Mouse (Mus musculus): ENCODE results near the gene Mfrp.

DNA sequence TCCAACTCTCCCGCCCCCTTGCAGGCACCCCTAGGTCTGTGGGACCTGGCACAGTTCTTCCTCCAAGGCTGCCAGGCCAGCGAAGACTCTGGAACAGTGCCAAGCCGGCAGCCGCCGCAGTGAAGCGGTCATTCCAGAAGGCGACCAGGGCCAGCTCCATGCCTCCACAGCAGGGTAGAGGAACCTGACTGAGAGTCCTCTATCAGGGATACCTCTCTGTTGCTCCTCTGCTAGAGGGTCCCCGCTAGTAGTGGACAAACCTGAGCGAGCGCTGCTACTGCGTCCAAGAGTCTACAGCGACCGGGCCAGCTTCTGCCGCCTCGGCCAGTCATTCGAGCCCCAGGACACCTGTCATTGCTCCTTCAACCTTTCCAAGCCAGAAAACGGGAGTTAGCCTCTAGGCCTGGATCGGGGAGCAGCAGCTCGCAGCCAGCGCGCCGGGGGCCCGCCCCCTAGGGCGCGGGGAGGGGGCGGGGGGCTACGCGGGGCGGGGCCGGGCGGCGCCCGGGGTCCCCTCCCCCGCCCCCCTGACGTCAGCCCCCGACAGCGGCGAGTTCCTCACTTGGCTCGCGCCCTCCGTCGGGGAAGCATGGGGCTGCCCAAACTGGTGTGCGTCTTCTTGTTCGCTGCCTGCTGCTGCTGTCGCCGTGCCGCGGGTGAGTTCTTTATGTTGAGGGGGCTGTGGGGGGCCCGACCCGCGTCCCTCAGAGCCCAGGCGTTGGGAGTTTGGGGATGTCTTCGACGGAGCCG is 32.7 kb downstream of the Mfrp start, which contains the start of gene Mcam:
- TF ChIP-seq POLR2A (IDR thresholded peaks at IDR 0.05; ENCODE audit: low read depth, low read length) (no peak), CTCF (IDR thresholded peaks at IDR 0.05; ENCODE audit: extremely low read depth, insufficient read depth, insufficient read length, insufficient replicate concordance) (no peak)
